Mouse (Mus musculus): ENCODE measurements around the gene Ttc41. TPM values are rescaled to one million over a fixed set of nuclear protein-coding genes. Genes with fewer than 3 reads are reported as not detected.

Ttc41 gene
- polyA plus RNA-seq, 1 experiment from 2014 or later, result 1.5 TPM

DNA sequence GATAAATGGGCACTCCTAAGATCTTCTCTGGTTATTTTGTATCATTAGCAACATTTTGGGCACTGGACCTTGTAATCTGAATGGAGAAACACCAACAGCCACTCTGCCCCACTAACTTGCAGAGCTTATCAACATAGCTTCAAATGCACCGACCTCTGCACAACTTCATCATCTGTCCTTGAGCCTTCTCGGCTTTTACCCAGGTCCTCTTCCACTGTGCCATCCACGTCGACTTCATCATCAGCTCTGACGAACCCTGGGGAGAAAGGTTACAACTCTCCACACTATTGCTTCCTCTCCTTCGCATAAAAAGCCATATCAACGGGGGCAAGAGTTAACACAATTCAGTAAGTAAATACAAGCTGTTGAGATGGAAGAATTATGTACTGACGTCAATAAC lies 1.5 kb upstream of the Ttc41 start:
- Histone ChIP-seq H3K9me3 (ENCODE audit: control insufficient read depth, low read length) (no peaks in the 10 kb centered on the region), H3K27ac (ENCODE audit: low read length) (no peak overlapping the region), H3K4me1 (ENCODE audit: control insufficient read depth, insufficient read depth, low read length) (peaks cover 35% of the 10 kb centered on the region), H3K4me3 (ENCODE audit: low read length) (peak overlapping the region; percentile 90), H3K27me3 (replicated peaks; ENCODE audit: control insufficient read depth, insufficient read depth, low read length) (no peaks in the 10 kb centered on the region), H3K4me2 (ENCODE audit: low read depth, low read length) (peak overlapping the region; percentile 73), H3K9ac (ENCODE audit: low read depth, low read length) (peak overlapping the region; percentile 98), H3K36me3 (ENCODE audit: control insufficient read depth, insufficient read depth, low read length) (peaks cover 10% of the 10 kb centered on the region; the same call in 1 of the 2 replicates)
- 2% methylated on average over 8 of the region's 8 CpGs for WGBS
- ATAC-seq, result no peak

DNA sequence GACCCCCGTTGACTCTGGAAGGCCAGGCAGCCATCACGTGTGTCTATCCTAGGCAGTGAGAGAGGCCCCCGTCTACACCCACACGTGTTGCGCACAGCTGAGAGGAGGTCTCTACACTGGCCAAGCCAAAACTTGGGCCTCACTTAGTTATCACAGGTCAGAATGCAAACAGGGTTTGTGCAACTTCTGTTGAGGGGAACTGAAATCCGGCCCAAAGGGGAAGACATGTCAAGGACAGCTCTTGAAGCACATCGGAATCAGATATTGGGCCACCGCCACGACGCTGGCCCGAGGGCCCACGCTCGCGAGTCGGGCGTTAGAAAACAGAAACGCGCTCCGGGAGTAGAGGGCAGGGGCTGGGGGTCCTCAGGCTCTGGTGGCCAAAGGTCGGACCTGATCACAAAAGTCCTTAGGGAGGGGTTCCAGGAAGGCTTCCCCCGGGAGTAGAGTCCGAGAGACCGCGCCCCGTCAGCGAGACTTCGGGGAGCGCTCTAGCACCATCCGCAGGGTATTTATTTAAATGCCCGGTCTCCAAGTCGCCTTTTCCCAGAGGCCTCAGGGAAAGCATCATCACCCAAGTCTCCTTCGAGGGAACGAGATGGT lies 921 bp upstream of the Ttc41 start:
- Histone ChIP-seq H3K27ac (ENCODE audit: low read length) (peak overlapping the region; percentile 92), H3K9ac (ENCODE audit: low read depth, low read length) (peak overlapping the region; percentile 98), H3K9me3 (ENCODE audit: control insufficient read depth, low read length) (no peaks in the 10 kb centered on the region), H3K4me1 (ENCODE audit: control insufficient read depth, insufficient read depth, low read length) (peaks cover 35% of the 10 kb centered on the region), H3K27me3 (replicated peaks; ENCODE audit: control insufficient read depth, insufficient read depth, low read length) (no peaks in the 10 kb centered on the region), H3K36me3 (ENCODE audit: control insufficient read depth, insufficient read depth, low read length) (peaks cover 10% of the 10 kb centered on the region; the same call in 1 of the 2 replicates), H3K4me2 (ENCODE audit: low read depth, low read length) (peak overlapping the region; percentile 73), H3K4me3 (ENCODE audit: low read length) (peak overlapping the region; percentile 90)
- peak; percentile 8 for ATAC-seq
- WGBS, result under 1% methylated on average over 33 of the region's 33 CpGs

DNA sequence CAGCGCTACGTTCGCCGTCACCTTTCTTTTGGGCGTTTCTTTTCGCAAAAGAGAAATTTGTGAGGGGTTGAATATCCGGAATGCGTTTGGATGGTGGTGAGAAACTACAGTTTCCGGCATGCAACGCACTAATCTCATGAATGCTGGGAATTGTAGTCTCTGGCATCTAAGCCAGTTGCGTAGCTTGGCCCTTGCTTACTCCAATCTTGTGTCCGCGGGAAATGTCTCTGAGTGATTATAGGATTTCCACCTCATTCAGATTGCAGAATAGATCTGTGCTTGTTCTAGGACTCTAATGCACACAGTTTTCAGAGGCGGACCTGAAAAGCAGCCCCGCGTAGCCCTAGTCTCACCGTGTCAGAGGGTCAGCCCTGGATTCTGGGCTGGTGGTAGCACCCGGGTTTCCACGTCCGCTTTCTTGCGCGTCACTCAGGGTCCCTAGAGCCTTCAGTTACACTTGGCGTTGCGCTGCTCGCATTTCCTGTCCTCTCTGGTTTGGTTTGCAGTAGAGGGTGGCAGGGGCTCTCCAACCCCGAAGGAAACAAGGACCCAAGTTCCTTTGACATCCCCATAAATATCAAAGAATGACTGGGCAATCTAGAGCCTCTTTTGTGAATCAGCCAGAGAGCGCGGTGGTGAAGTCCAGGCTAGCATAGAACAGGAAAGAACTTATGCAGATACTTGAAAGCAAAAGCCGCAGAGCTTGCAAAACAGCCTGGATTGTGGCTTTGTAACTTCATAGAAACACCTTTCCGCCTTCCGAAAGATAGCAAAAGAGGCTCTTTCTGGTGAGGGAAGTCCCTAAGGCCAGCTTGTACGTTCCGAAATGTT lies 526 bp downstream of the Ttc41 start:
- Histone ChIP-seq H3K27me3 (replicated peaks; ENCODE audit: control insufficient read depth, insufficient read depth, low read length) (no peaks in the 10 kb centered on the region), H3K27ac (ENCODE audit: low read length) (peak overlapping the region; percentile 98), H3K36me3 (ENCODE audit: control insufficient read depth, insufficient read depth, low read length) (peaks cover 5% of the 10 kb centered on the region; the same call in 1 of the 2 replicates), H3K4me1 (ENCODE audit: control insufficient read depth, insufficient read depth, low read length) (peaks cover 24% of the 10 kb centered on the region), H3K9me3 (ENCODE audit: control insufficient read depth, low read length) (no peaks in the 10 kb centered on the region), H3K9ac (ENCODE audit: low read depth, low read length) (peak overlapping the region; percentile 77), H3K4me3 (ENCODE audit: low read length) (peak overlapping the region; percentile 90), H3K4me2 (ENCODE audit: low read depth, low read length) (peak overlapping the region; percentile 67)
- peak; percentile 89 for ATAC-seq
- 3% methylated on average over 33 of the region's 33 CpGs for WGBS

DNA sequence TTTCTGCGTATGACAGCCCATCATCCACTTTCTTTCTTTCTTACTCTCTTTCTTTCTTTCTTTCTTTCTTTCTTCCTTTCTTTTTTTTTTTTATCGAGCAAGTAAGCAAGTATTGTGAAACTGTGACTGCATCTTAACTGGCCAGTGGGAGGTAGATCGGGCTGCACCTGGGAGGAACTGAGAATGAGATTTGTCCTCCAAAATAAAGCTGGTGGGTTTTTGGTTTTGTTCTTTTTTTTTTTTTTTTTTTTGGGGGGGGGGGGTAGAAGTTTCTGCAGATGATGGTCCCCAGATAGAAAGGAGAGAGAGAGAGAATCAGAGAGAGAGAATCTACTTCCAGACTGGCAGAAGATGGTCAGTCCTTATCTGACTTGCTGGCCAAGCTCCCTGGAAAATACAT lies 1.5 kb downstream of the Ttc41 start:
- 79% methylated on average over 3 of the region's 3 CpGs for WGBS
- Histone ChIP-seq H3K27me3 (replicated peaks; ENCODE audit: control insufficient read depth, insufficient read depth, low read length) (no peaks in the 10 kb centered on the region), H3K9ac (ENCODE audit: low read depth, low read length) (no peak overlapping the region), H3K9me3 (ENCODE audit: control insufficient read depth, low read length) (no peaks in the 10 kb centered on the region), H3K4me3 (ENCODE audit: low read length) (no peak overlapping the region), H3K4me1 (ENCODE audit: control insufficient read depth, insufficient read depth, low read length) (peaks cover 17% of the 10 kb centered on the region), H3K27ac (ENCODE audit: low read length) (peak overlapping the region; percentile 98; the same call in 1 of the 2 replicates), H3K4me2 (ENCODE audit: low read depth, low read length) (0 out of 2 replicates have a peak overlapping the region, but pooled peaks have one; percentile 67), H3K36me3 (ENCODE audit: control insufficient read depth, insufficient read depth, low read length) (no peaks in the 10 kb centered on the region)
- ATAC-seq, result no peak

DNA sequence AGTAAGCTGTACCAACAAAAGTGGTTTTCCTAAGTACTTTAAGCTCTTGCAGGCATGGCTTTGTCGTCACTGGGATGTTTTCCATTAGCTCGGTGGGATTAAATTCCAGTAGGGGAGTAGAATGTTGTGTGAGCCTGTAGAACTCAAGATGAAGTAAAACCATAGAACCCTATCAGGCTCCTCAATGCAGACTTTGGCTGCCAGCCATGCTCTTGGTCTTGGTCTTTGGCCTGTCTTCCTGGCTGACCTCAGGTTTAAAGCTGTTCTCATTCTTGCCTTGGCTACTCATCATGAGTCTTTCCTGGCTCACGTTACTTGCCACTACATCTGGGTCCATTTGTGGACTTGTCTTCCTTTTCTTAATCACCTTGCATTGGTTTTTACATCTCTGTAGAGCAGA lies 6.5 kb downstream of the Ttc41 start:
- Histone ChIP-seq H3K4me3 (ENCODE audit: low read length) (no peak overlapping the region), H3K4me2 (ENCODE audit: low read depth, low read length) (no peak overlapping the region), H3K36me3 (ENCODE audit: control insufficient read depth, insufficient read depth, low read length) (no peaks in the 10 kb centered on the region), H3K27ac (ENCODE audit: low read length) (no peak overlapping the region), H3K9ac (ENCODE audit: low read depth, low read length) (no peak overlapping the region), H3K27me3 (replicated peaks; ENCODE audit: control insufficient read depth, insufficient read depth, low read length) (no peaks in the 10 kb centered on the region), H3K9me3 (ENCODE audit: control insufficient read depth, low read length) (no peaks in the 10 kb centered on the region), H3K4me1 (ENCODE audit: control insufficient read depth, insufficient read depth, low read length) (no peaks in the 10 kb centered on the region; the same call in 1 of the 2 replicates)
- WGBS, result 73% methylated on average over 3 of the region's 3 CpGs
- ATAC-seq, result no peak

DNA sequence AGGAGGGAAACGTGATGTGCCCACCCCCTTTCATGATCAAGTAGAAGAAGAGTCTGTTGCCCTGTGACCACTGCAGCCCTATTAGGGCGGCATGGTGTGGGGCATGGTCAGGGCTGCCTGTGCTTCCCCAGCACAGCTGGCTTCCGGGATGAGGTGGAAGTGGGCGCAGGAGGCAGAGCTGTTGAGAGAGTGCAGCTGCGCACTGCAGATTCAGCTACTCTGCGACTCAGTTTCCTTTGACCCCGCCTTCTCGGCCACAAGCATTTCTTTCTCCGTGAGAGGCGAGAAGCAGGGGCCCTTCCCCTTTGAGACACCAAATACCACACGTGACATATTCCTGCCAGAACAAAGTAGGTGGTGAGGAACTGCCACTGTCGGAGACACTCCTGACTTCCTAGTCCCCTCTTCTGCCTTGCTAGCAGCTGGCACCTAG lies 22.0 kb downstream of the Ttc41 start:
- ATAC-seq, result peak; percentile 84
- Histone ChIP-seq H3K9ac (ENCODE audit: low read depth, low read length) (peak overlapping the region; percentile 56), H3K36me3 (ENCODE audit: control insufficient read depth, insufficient read depth, low read length) (no peaks in the 10 kb centered on the region), H3K4me3 (ENCODE audit: low read length) (peak overlapping the region; percentile 32), H3K4me1 (ENCODE audit: control insufficient read depth, insufficient read depth, low read length) (no peaks in the 10 kb centered on the region), H3K9me3 (ENCODE audit: control insufficient read depth, low read length) (no peaks in the 10 kb centered on the region), H3K27me3 (replicated peaks; ENCODE audit: control insufficient read depth, insufficient read depth, low read length) (no peaks in the 10 kb centered on the region), H3K27ac (ENCODE audit: low read length) (peak overlapping the region; percentile 47; the same call in 1 of the 2 replicates), H3K4me2 (ENCODE audit: low read depth, low read length) (peak overlapping the region; percentile 60)
- 4% methylated on average over 12 of the region's 12 CpGs for WGBS

DNA sequence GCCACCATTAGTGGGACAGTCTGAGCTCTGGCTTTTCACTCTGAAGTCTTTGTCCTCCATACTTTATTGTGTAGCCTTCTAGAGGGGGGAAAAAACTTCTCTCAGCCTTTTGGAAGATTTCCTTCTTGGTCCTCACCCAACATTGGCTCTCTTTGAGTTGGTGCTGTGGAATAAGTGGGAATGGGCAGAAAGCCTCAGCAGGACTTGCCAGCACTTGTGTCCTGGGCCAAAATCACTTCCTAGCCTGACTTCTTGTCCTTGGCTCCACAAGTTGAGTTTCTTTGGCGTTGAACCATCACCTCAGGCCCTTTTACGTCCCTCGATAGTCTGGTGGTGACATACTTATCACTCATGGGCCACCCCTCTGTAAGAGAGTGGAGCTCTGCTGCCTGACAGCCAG lies 22.6 kb downstream of the Ttc41 start:
- H3K27me3 ChIP-seq (replicated peaks; ENCODE audit: control insufficient read depth, insufficient read depth, low read length), result no peaks in the 10 kb centered on the region
- no peak overlapping the region for H3K4me2 ChIP-seq (ENCODE audit: low read depth, low read length)
- peak overlapping the region; percentile 56; the same call in 1 of the 2 replicates for H3K9ac ChIP-seq (ENCODE audit: low read depth, low read length)
- H3K27ac ChIP-seq (ENCODE audit: low read length), result no peak overlapping the region; the same call in 1 of the 2 replicates
- no peaks in the 10 kb centered on the region for H3K9me3 ChIP-seq (ENCODE audit: control insufficient read depth, low read length)
- 90% methylated on average over 3 of the region's 3 CpGs for WGBS
- ATAC-seq, result no peak
- H3K4me1 ChIP-seq (ENCODE audit: control insufficient read depth, insufficient read depth, low read length), result no peaks in the 10 kb centered on the region
- H3K36me3 ChIP-seq (ENCODE audit: control insufficient read depth, insufficient read depth, low read length), result no peaks in the 10 kb centered on the region
- no peak overlapping the region for H3K4me3 ChIP-seq (ENCODE audit: low read length)

DNA sequence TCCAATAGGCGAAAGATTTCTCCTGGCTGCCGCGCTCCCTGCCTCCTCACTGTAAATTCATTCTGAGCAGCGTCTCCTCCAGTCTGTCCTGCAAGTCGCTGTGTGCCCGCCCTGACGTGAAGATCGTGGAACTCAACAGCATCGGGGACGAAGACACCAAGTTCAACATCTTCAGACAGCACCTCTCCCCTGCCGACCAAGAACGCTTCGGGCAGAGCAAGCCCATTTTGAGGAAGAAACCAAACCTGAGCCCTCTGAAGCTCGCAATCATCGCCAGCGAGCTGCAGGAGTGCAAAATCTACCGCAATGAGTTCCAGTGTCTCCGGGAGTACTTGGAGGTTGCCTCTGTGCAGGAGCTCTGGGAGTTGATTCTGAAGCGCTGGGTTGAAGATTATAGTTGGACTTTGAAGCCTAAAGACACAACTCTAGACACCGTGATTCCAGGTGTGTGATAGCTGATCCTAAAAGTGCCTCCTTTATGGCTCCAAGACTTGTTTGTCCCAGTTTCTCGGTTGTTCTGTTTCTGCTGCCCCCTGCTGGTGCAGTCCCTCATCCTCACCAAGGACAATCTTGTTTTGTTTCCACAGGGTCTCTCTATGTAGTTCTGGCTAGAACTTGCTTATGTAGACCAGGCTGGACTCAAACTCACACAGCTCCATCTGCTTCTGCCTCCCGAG lies 25.4 kb downstream of the Ttc41 start:
- H3K36me3 ChIP-seq (ENCODE audit: control insufficient read depth, insufficient read depth, low read length), result no peaks in the 10 kb centered on the region
- H3K9ac ChIP-seq (ENCODE audit: low read depth, low read length), result peak overlapping the region; percentile 61
- ATAC-seq, result peak; percentile 57
- peak overlapping the region; percentile 51 for H3K4me3 ChIP-seq (ENCODE audit: low read length)
- no peaks in the 10 kb centered on the region for H3K4me1 ChIP-seq (ENCODE audit: control insufficient read depth, insufficient read depth, low read length)
- 10% methylated on average over 22 of the region's 22 CpGs for WGBS
- 0 out of 2 replicates have a peak overlapping the region, but pooled peaks have one; percentile 3 for H3K27ac ChIP-seq (ENCODE audit: low read length)
- H3K27me3 ChIP-seq (replicated peaks; ENCODE audit: control insufficient read depth, insufficient read depth, low read length), result no peaks in the 10 kb centered on the region
- no peaks in the 10 kb centered on the region for H3K9me3 ChIP-seq (ENCODE audit: control insufficient read depth, low read length)
- peak overlapping the region; percentile 85 for H3K4me2 ChIP-seq (ENCODE audit: low read depth, low read length)

DNA sequence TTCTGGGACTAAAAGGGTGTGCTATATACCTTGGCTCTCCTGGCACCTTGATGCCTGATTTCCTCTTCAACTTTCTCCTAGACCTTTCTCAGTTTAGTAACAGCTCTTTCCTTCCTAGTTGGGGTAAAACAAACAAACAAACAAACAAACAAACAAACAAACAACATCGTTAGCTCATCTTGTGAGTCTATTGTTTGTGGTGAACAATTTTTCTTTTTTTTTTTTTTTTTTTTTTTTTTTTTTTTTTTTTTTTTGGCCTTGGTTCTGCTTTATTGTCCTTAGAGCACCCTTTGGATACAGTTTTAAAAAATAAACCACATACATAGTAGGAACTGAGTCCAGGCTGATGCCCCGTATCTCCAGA lies 25.9 kb downstream of the Ttc41 start:
- Histone ChIP-seq H3K27ac (ENCODE audit: low read length) (no peak overlapping the region), H3K4me1 (ENCODE audit: control insufficient read depth, insufficient read depth, low read length) (no peaks in the 10 kb centered on the region), H3K9ac (ENCODE audit: low read depth, low read length) (no peak overlapping the region), H3K9me3 (ENCODE audit: control insufficient read depth, low read length) (no peaks in the 10 kb centered on the region), H3K36me3 (ENCODE audit: control insufficient read depth, insufficient read depth, low read length) (no peaks in the 10 kb centered on the region), H3K4me3 (ENCODE audit: low read length) (no peak overlapping the region), H3K4me2 (ENCODE audit: low read depth, low read length) (no peak overlapping the region), H3K27me3 (replicated peaks; ENCODE audit: control insufficient read depth, insufficient read depth, low read length) (no peaks in the 10 kb centered on the region)
- ATAC-seq, result no peak
- WGBS, result 50% methylated on average over 2 of the region's 2 CpGs

All from intestine, embryonic 16.5 days (tissue).